Mouse (Mus musculus): ENCODE measurements around the gene Bnip1. TPM values are rescaled to one million over a fixed set of nuclear protein-coding genes. Genes with fewer than 3 reads are reported as not detected.

Bnip1 gene
- polyA plus RNA-seq, 1 experiment from 2014 or later: 50.7 TPM

Other genes with a start within 250 kb of the Bnip1 start
- gene Ergic1, start 219.6 kb upstream of the Bnip1 start, polyA plus RNA-seq (2015; fragmentation: Nextera tagmentation; extraction: Ambion mirVana): 122 and 130 TPM in 2 replicates
- gene Dusp1, start 218.9 kb upstream of the Bnip1 start, polyA plus RNA-seq (2015; fragmentation: Nextera tagmentation; extraction: Ambion mirVana): 27.3 and 32.5 TPM in 2 replicates
- gene Atp6v0e, start 117.8 kb upstream of the Bnip1 start, polyA plus RNA-seq (2015; fragmentation: Nextera tagmentation; extraction: Ambion mirVana): 247 and 248 TPM in 2 replicates
- gene Crebrf, start 65.4 kb upstream of the Bnip1 start, polyA plus RNA-seq (2015; fragmentation: Nextera tagmentation; extraction: Ambion mirVana): 7.3 and 7.6 TPM in 2 replicates
- gene Nkx2-5, start 63.9 kb downstream of the Bnip1 start, polyA plus RNA-seq (2015; fragmentation: Nextera tagmentation; extraction: Ambion mirVana): not detected in 2 replicates
- 4.7 and 5.8 TPM in 2 replicates for gene Kifc5b, start 136.0 kb downstream of the Bnip1 start, polyA plus RNA-seq (2015; fragmentation: Nextera tagmentation; extraction: Ambion mirVana)
- gene Phf1, start 152.0 kb downstream of the Bnip1 start, polyA plus RNA-seq (2015; fragmentation: Nextera tagmentation; extraction: Ambion mirVana): 11.4 and 13.0 TPM in 2 replicates
- gene Cuta, start 158.5 kb downstream of the Bnip1 start, polyA plus RNA-seq (2015; fragmentation: Nextera tagmentation; extraction: Ambion mirVana): 158 and 172 TPM in 2 replicates
- 1.6 and 1.9 TPM in 2 replicates for gene Syngap1, start 160.2 kb downstream of the Bnip1 start, polyA plus RNA-seq (2015; fragmentation: Nextera tagmentation; extraction: Ambion mirVana)
- 13.5 and 14.1 TPM in 2 replicates for gene Zbtb9, start 192.1 kb downstream of the Bnip1 start, polyA plus RNA-seq (2015; fragmentation: Nextera tagmentation; extraction: Ambion mirVana)
- gene Bak1, start 247.9 kb downstream of the Bnip1 start, polyA plus RNA-seq (2015; fragmentation: Nextera tagmentation; extraction: Ambion mirVana): 4.0 and 5.5 TPM in 2 replicates

All from limb, embryonic 15.5 days (tissue).